Mouse (Mus musculus): ENCODE results near the gene Ipmk.

DNA sequence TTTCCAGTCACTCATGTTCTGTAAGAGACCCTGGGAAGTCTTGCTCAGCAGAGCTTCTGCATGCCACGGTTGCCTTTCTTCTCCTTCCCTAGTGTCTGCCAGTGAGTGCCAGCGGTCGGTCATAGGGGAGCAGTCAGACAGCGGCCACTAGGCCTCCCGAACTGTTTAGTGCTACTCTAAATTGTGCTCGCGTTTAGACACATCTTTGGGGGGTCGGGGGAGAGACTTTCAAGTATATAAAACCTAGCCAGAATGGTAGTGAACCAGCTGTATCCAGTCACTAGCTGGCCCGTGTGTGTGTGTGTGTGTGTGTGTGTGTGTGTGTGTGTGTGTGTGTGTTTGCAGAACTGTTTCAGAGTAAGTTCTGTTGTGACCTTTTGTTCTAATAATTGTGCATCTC is 6.3 kb downstream of the Ipmk start:
- TF ChIP-seq CTCF (IDR thresholded peaks at IDR 0.05) (no peak), EP300 (IDR thresholded peaks at IDR 0.05) (no peak)
